Mouse (Mus musculus) intestine, embryonic 15.5 days (tissue): ENCODE measurements around the gene Itpr2. TPM values are rescaled to one million over a fixed set of nuclear protein-coding genes. Genes with fewer than 3 reads are reported as not detected.
A peak's percentile ranks its signal among the peaks of the same experiment; 100 is the strongest.

Experiments
- ATAC-seq: fragments of 200-750 bp; cut with Nextera tagmentation; 2 replicates; pipeline ENCODE4 v1.8.0; 2017; ENCODE audit warnings: moderate TSS enrichment, moderate library complexity
- H3K27ac ChIP-seq: fragments of 300-500 bp; sonication (generic); 2 replicates; pipeline ENCODE4 v1.5.1; 2015; ENCODE audit warnings: mild to moderate bottlenecking, inconsistent platforms
- H3K27me3 ChIP-seq: fragments of 300-500 bp; sonication (generic); replicated peaks from 2 replicates; pipeline ENCODE4 v1.6.1; 2015; ENCODE audit warnings: inconsistent platforms
- H3K36me3 ChIP-seq: fragments of 300-500 bp; sonication (generic); 2 replicates; pipeline ENCODE4 v1.6.1; 2015; ENCODE audit warnings: inconsistent platforms
- H3K4me1 ChIP-seq: fragments of 300-500 bp; sonication (generic); replicated peaks from 2 replicates; pipeline ENCODE4 v1.6.1; 2015; ENCODE audit warnings: inconsistent platforms
- H3K4me2 ChIP-seq: fragments of 300-500 bp; sonication (generic); replicated peaks from 2 replicates; pipeline ENCODE4 v1.6.1; 2015; ENCODE audit warnings: mild to moderate bottlenecking, inconsistent platforms
- H3K4me3 ChIP-seq: fragments of 300-500 bp; sonication (generic); replicated peaks from 2 replicates; pipeline ENCODE4 v1.5.1; 2015; ENCODE audit warnings: inconsistent platforms
- H3K9ac ChIP-seq: fragments of 300-500 bp; sonication (generic); 2 replicates; pipeline ENCODE4 v1.6.1; 2015; ENCODE audit warnings: inconsistent platforms
- H3K9me3 ChIP-seq: fragments of 300-500 bp; sonication (generic); 2 replicates; pipeline ENCODE4 v1.6.1; 2016; ENCODE audit warnings: inconsistent platforms
- WGBS: fragments of 180-500 bp; shearing (Covaris S2); methylation state at CpG from one replicate; pipeline ENCODE4 v1.1.7; 2015; 5-methylcytosine and 5-hydroxymethylcytosine counted together
- polyA plus RNA-seq: library from polyadenylated mRNA; unstranded; fragments of >200 nt; fragmentation: Nextera tagmentation; extraction: Ambion mirVana; gene quantifications from 2 replicates; pipeline ENCODE4 v1.2.1, GENCODE M21; 2015

Gene Itpr2
- polyA plus RNA-seq, 1 experiment from 2014 or later = 8.8 TPM

DNA sequence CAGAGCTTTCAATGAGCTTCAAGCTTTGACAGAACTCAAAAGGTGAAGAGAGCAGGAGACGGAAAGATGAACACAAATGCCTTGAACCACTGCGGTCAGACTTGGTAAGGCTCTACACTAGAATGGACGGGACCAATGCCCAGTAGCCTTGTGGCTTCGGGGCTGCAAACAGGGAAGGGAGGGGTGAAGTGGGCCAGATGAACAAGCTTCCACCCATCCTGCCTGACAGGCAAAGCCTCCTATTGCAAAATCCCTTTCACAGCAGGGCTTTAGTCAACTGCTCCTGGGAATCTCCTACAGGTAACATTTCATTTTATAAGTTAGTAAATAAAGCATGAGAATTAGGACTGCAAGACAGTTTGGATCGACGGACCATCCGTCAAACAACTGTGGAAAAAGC is 70.2 kb downstream of the Itpr2 start:
- Histone ChIP-seq H3K4me2 (no peak overlapping the region), H3K4me3 (no peak overlapping the region), H3K9me3 (no peaks in the 10 kb centered on the region), H3K27me3 (no peaks in the 10 kb centered on the region), H3K9ac (no peak overlapping the region), H3K36me3 (no peaks in the 10 kb centered on the region), H3K27ac (no peak overlapping the region), H3K4me1 (0 out of 2 replicates have a peak, but pooled peaks cover 7% of the 10 kb centered on the region)
- ATAC-seq = no peak
- 78% methylated on average over 7 of the region's 7 CpGs for WGBS

DNA sequence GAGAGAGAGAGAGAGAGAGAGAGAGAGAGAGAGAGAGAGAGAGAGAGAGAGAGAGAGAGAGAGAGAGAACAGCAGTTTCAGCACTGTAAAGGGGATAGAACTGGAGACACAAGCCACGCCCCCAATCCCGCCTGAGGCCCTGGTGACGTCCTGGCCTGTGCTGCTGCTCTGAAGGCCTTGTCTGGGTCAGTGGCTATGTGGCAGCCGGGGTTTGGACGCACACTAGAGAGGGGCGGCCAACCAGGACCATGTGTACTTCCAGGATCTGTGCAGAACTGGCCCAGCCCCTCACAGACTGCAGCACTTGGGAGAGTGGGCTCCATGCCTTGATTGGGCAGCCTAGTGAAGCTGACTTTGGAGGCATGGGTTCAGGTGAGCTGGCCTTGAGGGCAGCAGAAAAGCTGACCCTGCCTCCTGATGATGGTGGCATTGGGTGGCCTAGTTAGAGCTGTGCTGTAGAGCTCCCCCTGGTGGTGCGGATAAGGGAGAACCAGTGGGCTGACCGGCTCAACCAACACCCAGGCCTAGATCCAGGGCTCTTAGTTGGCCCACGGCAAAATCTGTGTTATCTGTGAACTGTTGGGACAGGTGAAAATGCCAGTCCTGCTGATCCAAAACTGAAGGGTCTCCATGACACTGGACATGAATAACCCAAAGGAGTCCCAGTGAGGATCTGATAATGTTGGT is 72.2 kb downstream of the Itpr2 start:
- peak; percentile 41; the same call in 1 of the 2 replicates for ATAC-seq
- H3K27ac ChIP-seq = no peak overlapping the region
- no peak overlapping the region for H3K4me2 ChIP-seq
- H3K27me3 ChIP-seq = no peaks in the 10 kb centered on the region
- H3K4me1 ChIP-seq = 0 out of 2 replicates have a peak, but pooled peaks cover 7% of the 10 kb centered on the region
- no peak overlapping the region for H3K4me3 ChIP-seq
- no peak overlapping the region for H3K9ac ChIP-seq
- no peaks in the 10 kb centered on the region for H3K9me3 ChIP-seq
- no peaks in the 10 kb centered on the region for H3K36me3 ChIP-seq
- 50% methylated on average over 9 of the region's 9 CpGs for WGBS

DNA sequence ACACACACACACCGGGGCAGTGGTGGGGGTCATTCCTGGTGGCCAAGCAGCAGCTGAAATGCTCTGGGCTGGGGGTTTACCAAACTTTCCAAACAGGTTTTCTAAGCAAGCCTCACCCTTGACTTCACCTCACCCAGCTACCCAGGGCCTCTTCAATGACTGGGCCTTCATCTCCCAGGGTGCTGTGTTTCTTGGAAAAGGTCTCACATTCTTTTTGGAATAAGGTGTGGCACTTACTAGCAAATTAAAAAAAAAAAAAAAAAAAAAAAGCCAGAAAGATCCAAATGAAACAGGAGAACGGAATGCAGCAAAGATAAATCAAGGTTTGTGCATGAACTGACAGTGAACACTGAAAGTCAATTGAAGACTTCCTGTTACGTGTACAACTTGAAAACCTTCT is 77.2 kb downstream of the Itpr2 start:
- H3K9me3 ChIP-seq = no peaks in the 10 kb centered on the region
- H3K4me1 ChIP-seq = 0 out of 2 replicates have a peak, but pooled peaks cover 2% of the 10 kb centered on the region
- H3K27me3 ChIP-seq = no peaks in the 10 kb centered on the region
- no peak overlapping the region for H3K27ac ChIP-seq
- no peak overlapping the region for H3K4me2 ChIP-seq
- ATAC-seq = no peak
- 68% methylated on average over 3 of the region's 3 CpGs for WGBS
- H3K4me3 ChIP-seq = no peak overlapping the region
- H3K9ac ChIP-seq = no peak overlapping the region
- no peaks in the 10 kb centered on the region for H3K36me3 ChIP-seq

DNA sequence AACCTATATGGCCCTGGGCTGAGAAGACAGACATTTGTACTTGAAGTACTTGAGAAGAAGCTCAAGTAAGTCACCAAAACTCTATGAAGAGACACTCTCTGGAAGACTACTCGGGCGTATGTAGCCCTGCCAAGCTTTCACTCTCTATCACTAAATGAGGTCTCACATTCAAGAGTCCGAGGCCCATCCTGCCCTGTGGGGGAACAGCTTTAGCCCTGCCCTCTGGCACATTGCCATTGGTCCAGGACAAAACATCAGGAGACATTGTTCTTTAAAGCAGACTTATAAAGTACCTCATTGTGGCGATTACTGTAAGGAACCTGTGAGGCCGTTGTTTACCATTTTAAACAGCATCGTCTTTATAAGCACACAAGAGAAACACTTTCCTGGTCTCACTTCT is 77.7 kb downstream of the Itpr2 start:
- Histone ChIP-seq H3K36me3 (no peaks in the 10 kb centered on the region), H3K27me3 (no peaks in the 10 kb centered on the region), H3K9me3 (no peaks in the 10 kb centered on the region), H3K27ac (no peak overlapping the region), H3K9ac (no peak overlapping the region), H3K4me3 (no peak overlapping the region), H3K4me2 (no peak overlapping the region), H3K4me1 (no peaks in the 10 kb centered on the region)
- WGBS = 80% methylated on average over 6 of the region's 6 CpGs
- no peak for ATAC-seq

DNA sequence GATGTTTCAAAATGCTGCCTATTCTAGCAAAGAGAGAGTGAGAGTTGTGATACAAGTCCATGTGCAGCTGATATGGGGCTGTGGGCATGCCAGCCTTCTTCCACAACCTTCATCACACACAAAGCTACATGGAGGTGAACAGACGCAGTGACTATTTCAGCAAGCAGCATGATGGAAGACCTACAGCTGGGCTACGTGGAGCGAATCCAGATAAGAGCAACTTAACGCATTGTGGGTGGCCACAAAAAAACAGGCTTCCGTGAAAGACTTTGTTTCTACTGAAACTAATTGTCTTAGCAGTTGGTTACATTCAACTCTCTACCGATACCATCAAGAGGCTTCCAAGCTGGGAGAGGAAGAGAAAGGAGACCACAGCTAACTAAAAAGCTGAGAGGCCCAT is 81.3 kb downstream of the Itpr2 start:
- no peak overlapping the region for H3K4me2 ChIP-seq
- no peak overlapping the region for H3K9ac ChIP-seq
- H3K9me3 ChIP-seq = no peaks in the 10 kb centered on the region
- ATAC-seq = no peak
- 50% methylated on average over 6 of the region's 6 CpGs for WGBS
- H3K27me3 ChIP-seq = no peaks in the 10 kb centered on the region
- H3K4me1 ChIP-seq = no peaks in the 10 kb centered on the region
- no peak overlapping the region for H3K27ac ChIP-seq
- no peak overlapping the region for H3K4me3 ChIP-seq
- no peaks in the 10 kb centered on the region for H3K36me3 ChIP-seq

DNA sequence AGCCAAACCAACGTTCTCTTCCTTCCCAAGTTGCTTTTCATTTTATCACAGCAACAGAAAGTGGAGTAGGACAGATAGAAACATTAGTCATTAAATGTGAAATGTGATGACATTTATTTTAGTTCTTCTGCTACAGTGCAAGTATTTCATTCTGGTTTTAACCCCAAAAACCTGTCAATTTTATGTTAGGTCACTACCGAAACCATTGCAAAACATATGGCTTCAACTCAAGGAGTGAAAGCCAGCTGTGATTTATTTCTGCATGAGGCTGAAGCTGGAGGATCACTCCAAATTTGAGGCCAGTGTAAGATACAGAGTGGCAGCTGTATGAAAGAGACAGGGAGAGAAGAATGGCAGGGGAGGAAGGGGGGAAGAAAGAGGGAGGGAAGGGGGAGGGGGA is 85.6 kb downstream of the Itpr2 start:
- H3K4me2 ChIP-seq = no peak overlapping the region
- 76% methylated on average over 2 of the region's 2 CpGs for WGBS
- no peak overlapping the region for H3K27ac ChIP-seq
- no peak overlapping the region for H3K4me3 ChIP-seq
- no peaks in the 10 kb centered on the region for H3K27me3 ChIP-seq
- no peak for ATAC-seq
- no peaks in the 10 kb centered on the region for H3K9me3 ChIP-seq
- no peaks in the 10 kb centered on the region for H3K36me3 ChIP-seq
- no peak overlapping the region for H3K9ac ChIP-seq
- no peaks in the 10 kb centered on the region for H3K4me1 ChIP-seq

DNA sequence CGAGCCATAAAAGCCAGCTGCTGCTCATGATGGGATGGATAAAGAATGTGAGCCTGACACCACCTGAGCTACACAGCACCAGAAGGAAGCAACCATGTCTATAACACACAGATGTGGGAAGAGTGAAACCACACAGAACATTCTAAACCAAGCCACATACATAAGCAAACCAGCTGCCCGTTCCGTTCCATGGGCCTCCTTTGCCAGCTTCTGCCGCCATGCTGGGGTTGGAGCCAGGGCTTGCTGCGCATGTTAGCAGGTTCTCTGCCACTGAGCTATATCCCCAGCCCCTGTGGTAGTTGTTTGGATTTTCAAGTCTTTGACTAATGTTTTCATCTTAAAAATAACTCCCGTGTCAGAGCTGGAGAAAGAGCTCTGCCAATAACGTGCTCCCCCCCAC is 87.9 kb downstream of the Itpr2 start:
- Histone ChIP-seq H3K4me1 (0 out of 2 replicates have a peak, but pooled peaks cover 3% of the 10 kb centered on the region), H3K9me3 (no peaks in the 10 kb centered on the region), H3K4me3 (no peak overlapping the region), H3K27me3 (no peaks in the 10 kb centered on the region), H3K36me3 (no peaks in the 10 kb centered on the region), H3K4me2 (no peak overlapping the region), H3K27ac (no peak overlapping the region), H3K9ac (no peak overlapping the region)
- WGBS = 66% methylated on average over 7 of the region's 7 CpGs
- no peak for ATAC-seq

DNA sequence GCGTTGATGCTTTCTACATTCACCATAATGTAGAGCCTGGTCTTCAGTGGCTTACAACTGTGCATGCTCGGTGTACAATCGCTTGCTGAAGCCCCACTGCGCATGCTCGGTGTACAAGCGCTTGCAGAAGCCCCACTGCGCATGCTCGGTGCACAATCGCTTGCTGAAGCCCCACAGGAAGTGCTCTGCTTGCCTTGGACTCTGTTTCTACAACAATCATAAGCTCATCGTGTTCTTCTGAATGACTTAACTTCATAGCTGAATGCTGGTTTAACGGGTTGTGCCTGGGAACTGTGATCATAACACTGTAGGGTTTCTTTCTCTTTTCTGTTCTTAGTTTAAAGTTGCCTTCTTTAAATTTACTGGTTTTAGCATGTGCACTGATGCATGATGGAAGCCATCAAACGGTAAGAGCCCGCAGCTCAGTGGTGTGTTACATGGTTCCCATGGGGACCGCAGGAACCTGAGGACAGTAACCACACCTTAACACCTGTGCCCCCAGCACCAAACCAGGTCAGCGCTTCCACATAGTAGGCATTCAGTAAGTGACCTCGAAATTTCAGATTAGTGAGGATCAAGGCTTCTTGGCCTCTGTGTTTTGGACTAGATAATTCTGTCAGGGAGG is 90.5 kb downstream of the Itpr2 start:
- Histone ChIP-seq H3K27me3 (no peaks in the 10 kb centered on the region), H3K9ac (no peak overlapping the region), H3K4me1 (0 out of 2 replicates have a peak, but pooled peaks cover 3% of the 10 kb centered on the region), H3K4me2 (no peak overlapping the region), H3K36me3 (no peaks in the 10 kb centered on the region), H3K4me3 (no peak overlapping the region), H3K9me3 (no peaks in the 10 kb centered on the region), H3K27ac (no peak overlapping the region)
- ATAC-seq = no peak
- WGBS = 87% methylated on average over 16 of the region's 16 CpGs

DNA sequence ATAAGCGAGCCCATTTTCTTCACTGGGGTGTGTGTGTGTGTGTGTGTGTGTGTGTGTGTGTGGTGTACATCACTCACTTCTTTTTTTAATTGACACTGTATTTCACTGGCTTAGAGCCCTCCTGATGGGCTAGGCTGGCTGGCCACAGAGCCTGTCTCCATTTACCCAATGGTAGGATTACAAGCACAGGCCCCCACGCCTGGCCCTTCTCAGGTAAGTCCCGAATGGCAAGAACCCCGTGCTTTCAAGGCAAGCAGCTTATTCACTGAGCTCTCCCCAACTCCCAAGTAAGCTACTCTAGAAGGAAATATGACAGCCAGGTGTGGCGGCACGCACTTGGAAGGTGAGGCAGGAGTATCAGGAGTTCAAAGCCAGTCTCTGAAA is 91.6 kb downstream of the Itpr2 start:
- Histone ChIP-seq H3K27ac (no peak overlapping the region), H3K4me3 (no peak overlapping the region), H3K4me2 (peak overlapping the region; percentile 43; the same call in 1 of the 2 replicates), H3K27me3 (no peaks in the 10 kb centered on the region), H3K9me3 (no peaks in the 10 kb centered on the region), H3K9ac (no peak overlapping the region), H3K36me3 (no peaks in the 10 kb centered on the region), H3K4me1 (0 out of 2 replicates have a peak, but pooled peaks cover 3% of the 10 kb centered on the region)
- WGBS = 77% methylated on average over 6 of the region's 6 CpGs
- ATAC-seq = no peak; the same call in 1 of the 2 replicates

DNA sequence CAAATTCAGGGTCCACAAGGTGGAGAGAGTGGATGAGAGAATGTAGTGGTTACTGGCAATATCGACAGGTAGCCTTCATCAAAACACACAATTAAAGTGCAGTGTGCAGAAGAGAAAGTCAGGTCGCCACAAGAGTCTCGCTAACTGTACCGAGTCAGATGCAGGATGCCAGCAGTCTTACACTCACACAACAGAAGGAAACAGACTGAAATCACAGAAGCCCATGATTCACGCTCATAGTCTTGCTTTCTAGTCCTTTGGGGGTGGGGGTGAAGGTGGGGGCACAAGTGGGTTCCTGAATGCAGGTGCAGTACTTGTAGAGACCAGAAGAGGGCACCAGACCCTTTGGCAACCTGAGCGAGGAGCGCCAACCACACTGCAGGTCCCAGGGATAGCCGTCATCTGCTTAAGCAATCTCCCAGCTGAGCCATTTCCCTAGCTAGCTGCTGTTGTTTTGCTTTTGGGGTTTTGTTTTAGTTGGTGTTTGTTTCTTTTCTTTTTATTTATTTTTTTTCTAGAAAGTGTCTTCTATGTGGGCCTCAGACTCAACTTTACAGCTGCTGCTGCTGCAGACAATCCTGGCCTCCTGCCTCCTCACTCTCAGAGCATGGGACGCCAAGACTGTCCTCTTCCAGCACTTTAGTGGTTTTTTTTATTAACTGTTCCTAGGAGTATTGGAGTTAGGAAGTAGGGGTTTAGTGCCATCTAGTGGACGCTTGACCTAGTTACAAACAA is 92.2 kb downstream of the Itpr2 start:
- Histone ChIP-seq H3K4me1 (0 out of 2 replicates have a peak, but pooled peaks cover 3% of the 10 kb centered on the region), H3K9ac (no peak overlapping the region), H3K4me2 (peak overlapping the region; percentile 43), H3K4me3 (no peak overlapping the region), H3K36me3 (no peaks in the 10 kb centered on the region), H3K27ac (0 out of 2 replicates have a peak overlapping the region, but pooled peaks have one; percentile 36), H3K9me3 (no peaks in the 10 kb centered on the region), H3K27me3 (no peaks in the 10 kb centered on the region)
- WGBS = 19% methylated on average over 10 of the region's 10 CpGs
- ATAC-seq = peak; percentile 90

DNA sequence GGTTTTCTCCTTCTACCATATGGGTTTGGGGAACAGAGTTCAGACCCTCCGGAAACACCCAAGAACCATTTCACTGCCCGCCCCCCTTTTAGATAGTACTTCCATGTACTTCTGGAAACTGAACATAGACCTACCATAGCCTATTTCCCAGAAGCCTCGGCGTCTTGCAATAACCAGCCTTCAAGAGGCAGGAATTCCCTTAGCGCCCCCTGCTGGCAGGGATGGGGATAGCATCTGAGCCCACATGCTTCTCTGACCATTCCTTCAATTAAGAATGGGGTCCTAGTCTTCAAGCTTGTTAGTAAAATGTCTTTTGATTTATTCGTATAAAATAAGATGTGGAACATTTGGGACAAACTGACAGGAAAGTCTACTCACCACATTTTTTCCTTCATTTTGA is 96.6 kb downstream of the Itpr2 start:
- ATAC-seq = no peak
- no peak overlapping the region for H3K4me3 ChIP-seq
- H3K36me3 ChIP-seq = no peaks in the 10 kb centered on the region
- no peak overlapping the region for H3K4me2 ChIP-seq
- H3K9me3 ChIP-seq = no peaks in the 10 kb centered on the region
- H3K9ac ChIP-seq = no peak overlapping the region
- WGBS = 45% methylated on average over 6 of the region's 6 CpGs
- 0 out of 2 replicates have a peak, but pooled peaks cover 10% of the 10 kb centered on the region for H3K4me1 ChIP-seq
- H3K27ac ChIP-seq = no peak overlapping the region
- H3K27me3 ChIP-seq = no peaks in the 10 kb centered on the region

DNA sequence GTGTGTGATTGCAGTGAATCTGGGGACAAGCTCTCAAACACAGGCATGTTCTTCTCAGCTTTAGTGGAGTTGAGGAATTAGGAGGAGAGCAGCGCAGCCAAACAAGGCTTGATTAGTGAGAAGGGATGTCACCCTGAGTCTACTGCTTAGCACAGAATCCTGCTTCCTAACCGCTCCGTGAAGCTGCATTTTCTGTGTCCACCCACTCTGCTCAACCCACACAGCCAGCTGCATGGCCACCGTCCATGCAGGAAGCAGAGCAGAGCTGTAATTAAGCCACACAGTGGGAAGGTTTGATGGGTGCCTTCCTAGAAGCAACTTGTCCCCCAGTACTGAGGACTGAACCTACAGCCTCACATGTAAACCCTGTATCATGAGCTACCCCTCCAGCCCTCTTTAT is 97.1 kb downstream of the Itpr2 start:
- WGBS = 87% methylated on average over 4 of the region's 4 CpGs
- H3K4me1 ChIP-seq = 0 out of 2 replicates have a peak, but pooled peaks cover 10% of the 10 kb centered on the region
- no peaks in the 10 kb centered on the region for H3K27me3 ChIP-seq
- no peaks in the 10 kb centered on the region for H3K9me3 ChIP-seq
- no peak overlapping the region for H3K4me3 ChIP-seq
- no peaks in the 10 kb centered on the region for H3K36me3 ChIP-seq
- no peak for ATAC-seq
- H3K27ac ChIP-seq = no peak overlapping the region
- no peak overlapping the region for H3K4me2 ChIP-seq
- H3K9ac ChIP-seq = no peak overlapping the region
